Mouse (Mus musculus) frontal cortex, postnatal 25 days (tissue): ENCODE data around the gene Dock4.

Experiments used
- DNase-seq, 2 experiments: peaks; one replicate each; pipeline ENCODE4 v3.0.0; 2022; ENCODE audit warnings: low spot score in 2 of 2

Gene Dock4

DNA sequence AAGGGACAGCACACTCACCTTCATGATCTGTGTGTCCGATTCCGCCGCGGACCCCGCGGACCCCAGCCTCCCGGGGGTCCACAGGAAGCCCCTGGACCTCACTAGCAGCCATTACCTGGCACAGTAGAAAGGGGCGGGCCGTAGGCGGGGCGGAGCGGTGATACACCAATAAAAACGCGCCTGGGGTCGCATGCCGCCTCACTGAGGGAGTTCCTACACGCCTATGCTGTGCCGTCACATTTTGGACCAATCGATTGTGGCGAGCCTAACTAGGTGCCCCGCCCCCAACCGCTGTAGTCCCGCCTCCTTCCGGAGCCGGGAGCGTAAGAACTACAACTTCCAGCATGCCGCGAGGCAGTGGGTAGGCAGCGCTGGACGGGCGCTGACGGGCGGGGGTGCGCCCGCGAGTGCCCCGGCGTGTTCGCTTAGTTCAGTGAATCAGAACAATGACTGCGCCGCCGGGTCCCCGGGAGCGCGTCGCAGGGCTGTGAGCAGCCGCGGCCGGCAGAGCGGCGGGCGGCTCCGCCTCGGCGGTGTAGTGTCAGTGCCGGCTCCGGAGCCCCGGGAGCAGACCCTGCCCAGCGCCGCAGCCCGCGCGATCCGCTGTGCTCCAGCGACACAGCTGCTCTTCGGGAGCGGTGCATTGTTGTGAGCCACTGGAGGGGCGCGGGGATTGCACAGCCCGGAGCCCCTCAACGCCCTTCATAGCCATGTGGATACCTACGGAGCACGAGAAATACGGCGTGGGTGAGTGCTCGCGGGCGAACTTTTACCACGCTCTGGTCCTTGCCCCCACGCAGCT lies at the start of gene Dock4, which contains the start of gene Zfp277:
Gene Dock4 (plus strand): TSS at position 305 of the 802 bp plus-strand sequence.
Gene Zfp277 (minus strand): TSS at position 255 of the 802 bp plus-strand sequence.
- DNase-seq = peak; percentile 97 to 99

DNA sequence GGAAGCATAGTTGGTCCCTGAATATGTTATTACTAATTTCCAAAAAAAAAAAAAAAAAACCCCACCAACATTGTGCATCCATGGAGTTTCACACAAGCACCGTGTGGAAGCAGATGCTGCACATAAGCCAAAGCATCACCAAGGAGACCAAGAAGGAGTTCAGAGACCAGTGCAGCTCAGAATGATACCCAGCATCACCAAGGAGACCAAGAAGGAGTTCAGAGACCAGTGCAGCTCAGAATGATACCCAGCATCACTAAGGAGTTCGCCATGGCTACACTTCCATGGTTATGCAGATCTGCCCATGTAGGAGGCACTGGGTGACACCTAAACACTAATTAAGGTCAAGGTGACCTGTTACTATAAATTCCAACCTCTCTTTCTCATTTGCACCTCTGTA lies 46.8 kb upstream of the Dock4 start:
- no peak for DNase-seq

DNA sequence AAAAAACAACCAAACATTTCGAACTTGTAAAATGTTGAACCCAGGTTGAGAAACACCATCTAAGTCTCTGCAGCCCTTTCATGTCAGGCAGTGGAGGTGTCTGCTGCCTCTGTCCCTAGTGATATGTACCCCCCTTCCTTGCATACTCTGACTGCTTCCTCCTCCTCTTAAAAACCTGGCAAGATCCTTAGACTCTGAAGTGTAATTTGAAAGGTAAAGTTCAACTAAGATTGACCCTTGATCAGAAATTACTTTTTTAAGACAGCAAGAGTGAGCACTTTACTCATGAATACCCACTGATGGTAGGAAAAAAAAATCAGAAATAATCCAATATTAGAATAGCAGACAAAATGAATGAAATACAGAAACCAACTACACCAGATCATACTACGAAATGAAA lies 46.4 kb upstream of the Dock4 start:
- no peak for DNase-seq

DNA sequence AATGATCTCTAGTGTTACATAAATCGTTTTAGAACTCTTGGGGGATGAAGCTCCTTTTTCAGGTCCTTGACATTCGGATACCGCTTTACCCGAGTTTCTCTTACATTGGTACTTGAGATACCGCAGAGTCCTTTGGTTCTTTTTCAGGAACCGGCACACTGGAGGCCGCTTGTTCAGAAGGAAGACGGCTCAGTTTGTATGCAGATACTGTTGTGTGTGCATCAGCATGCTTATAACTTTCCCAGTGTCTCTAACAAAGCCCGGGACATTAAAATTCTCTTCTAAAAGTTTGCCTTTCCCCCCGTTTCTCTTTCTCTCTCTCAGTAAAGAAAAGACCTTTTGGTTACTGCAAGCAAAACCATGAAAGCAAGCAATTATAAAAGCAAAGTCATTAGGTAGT lies 45.9 kb upstream of the Dock4 start:
- no peak for DNase-seq

DNA sequence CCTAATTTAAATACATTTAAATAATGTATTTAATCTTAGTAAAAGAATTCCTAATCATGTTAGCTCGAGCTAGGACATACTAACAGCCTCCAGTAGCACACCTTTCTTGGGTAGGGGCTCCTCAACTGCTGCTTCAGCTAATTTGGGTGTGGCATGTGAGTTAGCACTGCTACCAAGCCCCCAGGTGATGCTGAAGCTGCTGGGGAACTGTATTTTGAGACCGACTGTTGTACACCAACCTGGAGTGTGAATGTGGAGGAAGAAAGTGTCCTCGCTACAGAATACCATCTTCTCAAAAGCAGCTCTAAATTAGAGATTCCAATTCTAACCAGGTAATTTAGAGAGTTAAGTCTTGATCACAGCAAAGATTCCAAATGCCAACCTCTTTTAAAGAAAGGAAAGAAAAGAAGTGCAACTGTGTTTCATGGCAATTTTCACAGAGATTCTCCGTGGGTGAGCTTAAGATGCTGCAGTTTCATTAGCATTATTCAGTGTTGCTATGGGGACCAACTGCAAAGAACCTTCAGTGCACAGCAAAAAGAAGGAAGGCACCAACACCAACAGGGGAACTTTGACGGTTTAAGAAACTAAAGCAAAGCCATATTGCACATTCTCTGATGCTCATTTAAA lies 31.0 kb upstream of the Dock4 start:
- DNase-seq = no peak

DNA sequence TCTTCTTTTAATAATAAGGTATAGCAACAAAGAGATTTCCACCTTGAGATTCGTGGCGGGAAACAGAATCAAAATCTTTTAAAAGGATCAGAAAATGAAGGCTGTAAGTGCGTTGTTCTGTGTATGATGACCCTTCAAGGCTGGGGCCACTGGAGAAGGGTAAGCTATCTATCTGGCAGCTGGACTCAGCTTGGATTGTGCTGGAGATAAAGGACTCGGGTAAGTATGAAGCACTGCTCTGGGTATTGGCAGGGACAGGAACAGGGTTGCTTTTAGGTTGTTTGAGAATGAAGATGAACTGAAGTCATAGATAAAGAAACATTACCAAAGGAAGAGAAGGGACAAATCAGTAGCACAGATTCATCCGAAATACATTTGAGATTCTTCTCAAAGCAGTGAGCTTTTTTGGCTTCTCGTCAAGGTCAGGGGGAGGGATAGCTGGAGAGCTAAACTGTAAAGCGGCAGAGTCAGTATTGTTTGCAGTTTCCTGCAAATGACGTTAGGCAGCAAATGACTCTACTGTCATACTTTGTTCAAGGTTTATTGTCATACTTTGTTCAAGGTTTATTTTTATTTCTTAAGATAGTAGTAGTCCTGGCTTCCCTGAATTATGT lies 30.3 kb upstream of the Dock4 start:
- DNase-seq = no peak

DNA sequence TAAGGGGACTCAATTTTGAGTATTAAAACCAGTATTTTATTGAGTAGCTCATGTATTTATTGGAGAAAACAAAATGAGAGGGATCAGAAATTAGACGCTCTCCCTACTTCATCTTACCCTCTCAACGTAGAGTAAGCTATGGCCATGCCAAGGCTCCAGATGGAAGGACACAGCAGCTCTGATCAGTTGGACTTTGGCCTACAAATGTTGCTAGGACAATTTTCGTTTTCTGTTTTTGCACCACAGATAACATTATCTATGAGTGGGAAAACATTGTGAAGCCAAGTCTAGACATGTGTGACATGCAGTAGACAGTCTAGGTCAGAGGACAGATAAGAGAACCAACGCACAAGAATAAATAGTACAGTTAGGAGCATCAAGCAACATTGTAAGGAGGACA lies 28.5 kb upstream of the Dock4 start:
- no peak for DNase-seq

DNA sequence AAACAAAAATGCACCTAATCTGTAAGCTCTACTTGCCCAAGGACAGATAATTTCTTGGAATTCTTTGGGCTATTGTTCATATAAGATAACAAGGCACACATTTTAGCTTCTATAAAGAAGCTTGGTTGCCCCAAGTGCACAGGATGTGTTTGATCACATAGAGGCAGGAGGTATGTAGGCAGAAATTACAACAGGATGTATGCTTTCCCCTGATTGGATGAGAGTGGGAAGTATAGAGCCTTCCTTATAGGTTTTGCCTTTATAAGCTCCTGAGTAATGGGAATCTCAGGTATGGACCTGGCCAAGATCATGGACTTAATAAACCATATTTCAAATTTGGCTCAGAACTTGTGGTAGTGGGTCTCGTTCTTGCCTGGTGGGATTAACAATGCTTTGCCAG lies 20.8 kb upstream of the Dock4 start:
- DNase-seq = no peak

DNA sequence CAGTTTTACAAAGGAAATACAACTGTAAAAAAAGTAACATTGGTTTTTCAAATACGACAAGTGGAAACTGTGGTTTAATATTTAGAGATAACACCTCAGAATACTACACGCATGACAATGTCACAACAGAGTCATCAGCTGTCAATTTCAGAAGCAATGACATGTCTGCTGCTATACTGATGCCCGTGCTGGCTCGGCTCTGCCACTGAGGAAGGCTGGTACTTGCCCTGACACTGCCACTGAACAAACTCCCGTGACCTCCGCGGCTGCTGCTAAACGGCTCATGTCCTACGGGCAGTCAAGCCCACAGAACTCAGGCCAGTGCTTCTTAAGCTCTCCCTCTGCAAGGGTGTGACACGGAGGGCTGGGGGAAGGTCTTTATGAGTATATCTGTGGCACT lies 18.1 kb upstream of the Dock4 start:
- DNase-seq = no peak

DNA sequence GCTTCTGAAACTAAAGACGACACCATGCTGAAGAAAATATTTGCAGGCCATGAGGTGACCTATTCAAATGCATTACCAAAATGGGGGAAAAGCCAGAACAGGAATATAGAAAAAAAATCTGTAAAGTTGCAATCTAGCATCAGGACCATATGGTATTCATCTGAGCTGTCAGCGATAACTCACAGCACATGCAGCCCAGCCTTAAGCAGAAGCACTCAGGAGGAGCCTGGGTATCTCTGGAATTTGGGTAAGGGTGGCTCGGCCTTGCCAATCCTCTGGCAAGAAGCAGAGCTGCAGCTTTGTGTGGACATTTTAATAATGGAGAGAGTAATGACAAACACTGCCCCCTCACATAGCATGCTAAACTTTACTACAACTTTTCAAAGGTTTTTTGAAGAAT lies 15.8 kb upstream of the Dock4 start:
- DNase-seq = no peak

DNA sequence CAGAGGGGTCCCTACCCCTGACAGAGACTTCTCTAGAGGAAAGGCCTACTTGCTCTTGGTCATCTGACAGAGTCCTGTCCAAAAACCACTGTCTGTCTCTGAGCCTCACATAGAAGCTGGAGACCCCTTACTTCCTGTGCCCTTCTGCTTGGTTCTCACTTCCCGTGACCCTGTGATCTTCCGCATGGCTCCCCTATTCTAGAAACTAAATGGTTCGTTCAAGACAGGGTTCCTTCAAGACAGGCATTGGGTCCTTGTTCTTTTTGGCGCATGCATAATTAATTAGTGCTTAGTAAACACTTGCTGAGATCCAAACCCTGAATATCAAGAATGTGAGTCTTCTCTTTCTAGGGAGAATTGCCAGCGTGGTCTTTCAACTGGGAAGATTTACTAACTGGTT lies 14.7 kb upstream of the Dock4 start:
- DNase-seq = no peak

DNA sequence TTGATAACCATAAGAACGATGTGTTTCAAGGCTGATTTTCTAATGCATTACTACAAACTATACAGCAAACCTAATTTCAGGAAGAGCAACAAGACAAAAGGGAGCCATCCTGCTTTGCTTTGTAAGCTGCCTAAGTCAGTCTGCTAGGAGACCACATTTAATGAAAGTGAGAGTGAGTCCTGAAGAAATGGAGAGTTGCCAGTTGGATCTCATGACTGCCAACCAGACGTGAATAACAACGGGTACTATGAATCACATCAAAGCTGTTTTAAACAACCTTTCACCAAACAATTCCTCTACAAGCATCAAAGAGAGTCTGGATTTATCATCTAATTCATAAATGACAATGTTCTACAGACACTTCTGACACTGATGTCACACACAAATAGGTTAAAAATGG lies 11.7 kb upstream of the Dock4 start:
- DNase-seq = no peak

DNA sequence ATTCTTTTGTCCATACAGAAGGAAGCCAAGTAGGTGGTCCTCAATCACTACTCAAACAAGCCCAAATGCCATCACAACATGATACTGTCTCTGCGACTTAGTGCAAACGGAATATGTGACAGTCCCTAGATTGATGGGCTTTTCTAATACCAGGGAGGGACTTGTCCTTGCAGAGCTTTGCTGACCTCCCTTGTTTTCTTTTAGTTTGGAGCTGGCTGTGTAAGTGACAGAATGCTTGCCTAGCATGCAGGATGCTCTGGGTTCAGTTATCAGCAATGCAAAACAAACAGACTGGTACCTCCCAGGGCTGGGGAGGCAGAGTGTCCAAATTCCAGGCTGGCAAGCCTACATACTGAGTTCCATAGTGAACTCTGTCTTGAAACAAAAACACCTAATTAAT lies 7.7 kb upstream of the Dock4 start:
- DNase-seq = no peak

DNA sequence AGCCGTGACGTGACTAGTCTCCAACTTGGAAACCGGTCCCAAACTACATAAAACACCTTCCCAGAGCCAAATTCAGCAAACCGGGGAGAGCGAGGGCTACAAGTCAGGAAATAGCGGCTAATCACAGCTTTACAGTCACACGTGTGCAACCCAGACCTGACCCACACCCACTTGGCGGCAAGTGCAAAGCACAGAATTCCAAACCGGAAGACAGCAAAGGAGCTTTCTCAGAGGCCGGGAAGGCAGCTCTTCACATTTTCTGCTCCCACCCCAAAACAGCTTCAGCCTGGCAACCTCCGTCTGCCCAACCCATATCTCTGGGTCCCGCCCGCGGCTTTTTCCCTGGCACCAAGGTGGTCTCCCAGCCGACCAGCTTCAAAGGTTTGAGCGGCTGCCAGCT lies 546 bp upstream of the Dock4 start:
- no peak for DNase-seq

DNA sequence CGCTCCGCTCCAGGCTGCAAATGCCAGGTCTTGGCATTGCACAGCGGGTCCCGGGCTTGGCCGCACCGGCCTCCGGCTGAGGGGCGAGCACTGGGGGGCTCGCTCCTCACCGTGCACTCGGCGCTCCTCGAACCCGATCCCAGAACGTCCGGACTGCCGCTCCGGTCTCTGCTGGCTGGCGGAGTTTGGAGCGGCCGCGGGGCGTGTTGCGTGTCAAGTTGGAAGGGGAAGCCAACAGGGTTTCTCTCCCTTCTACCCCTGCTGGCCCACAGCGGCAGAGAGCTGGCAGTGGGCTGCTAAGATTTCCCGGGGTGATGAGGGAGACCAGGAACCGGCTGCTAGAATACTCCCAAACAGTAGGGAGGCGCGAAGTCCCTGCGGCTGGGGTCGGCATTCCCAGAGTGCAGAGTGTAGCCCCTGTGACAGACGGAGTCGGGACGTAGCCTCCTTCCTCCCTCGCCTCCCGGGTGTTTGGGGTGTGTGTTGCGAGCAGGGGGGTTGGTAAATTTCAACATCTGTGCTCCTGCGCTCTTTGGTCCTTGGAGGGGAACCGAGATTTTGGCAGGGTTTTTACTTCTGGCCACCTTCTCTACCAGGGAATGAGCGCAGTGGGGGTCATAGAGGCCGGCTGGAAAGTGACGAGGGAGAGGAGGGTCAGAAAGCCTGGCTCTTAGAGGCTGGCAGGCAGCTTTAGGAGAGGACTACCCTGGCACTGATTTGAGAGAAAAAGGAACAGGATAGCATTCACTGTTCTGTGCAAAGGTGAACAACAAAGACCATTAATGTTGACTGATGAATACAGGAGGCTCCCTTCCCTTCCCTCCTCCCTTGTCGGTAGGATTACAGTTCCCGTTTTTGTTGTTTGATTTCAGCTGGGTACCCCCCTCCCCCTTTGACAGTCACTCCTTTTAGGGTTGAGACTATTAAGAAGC lies 964 bp downstream of the Dock4 start:
- DNase-seq = peak in 1 of 2 experiments; percentile 33

DNA sequence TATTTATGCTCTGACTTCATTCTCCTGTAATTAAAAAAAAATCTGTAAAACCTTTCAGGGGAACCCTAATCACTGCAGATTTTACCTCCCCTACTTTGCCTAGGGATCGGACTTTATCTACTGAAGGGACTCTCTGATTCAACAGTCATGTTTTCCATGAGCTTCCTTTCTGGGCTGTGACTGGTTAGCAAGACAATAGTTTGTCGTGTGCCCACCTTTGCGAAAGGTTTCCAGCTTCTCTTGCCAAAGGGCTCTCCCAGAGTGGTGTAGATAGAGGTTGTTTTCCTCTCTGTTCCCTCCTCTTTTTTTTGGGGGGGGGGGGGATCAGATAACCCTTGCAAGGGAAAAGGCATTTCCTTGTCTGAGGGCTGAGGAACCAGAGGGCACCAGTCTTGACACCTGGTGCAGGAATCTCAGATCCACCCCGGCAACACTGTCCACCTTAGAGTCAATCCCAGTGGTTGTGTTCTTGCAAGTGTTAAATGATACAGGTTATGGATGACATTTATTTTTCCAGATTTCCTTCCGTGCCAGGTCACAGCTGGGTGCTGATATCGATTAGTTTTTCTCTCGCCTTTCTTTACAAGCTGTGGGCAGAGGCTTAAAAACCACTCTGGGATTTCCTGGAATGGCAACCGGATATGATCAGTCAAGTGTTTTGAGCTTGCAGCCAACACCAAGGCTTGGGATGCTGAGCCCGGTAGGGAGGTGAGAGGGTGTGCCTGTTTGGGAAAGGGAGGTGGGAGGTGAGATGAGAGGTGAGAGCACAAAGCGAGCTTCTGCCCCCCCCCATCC lies 2.0 kb downstream of the Dock4 start:
- no peak for DNase-seq

DNA sequence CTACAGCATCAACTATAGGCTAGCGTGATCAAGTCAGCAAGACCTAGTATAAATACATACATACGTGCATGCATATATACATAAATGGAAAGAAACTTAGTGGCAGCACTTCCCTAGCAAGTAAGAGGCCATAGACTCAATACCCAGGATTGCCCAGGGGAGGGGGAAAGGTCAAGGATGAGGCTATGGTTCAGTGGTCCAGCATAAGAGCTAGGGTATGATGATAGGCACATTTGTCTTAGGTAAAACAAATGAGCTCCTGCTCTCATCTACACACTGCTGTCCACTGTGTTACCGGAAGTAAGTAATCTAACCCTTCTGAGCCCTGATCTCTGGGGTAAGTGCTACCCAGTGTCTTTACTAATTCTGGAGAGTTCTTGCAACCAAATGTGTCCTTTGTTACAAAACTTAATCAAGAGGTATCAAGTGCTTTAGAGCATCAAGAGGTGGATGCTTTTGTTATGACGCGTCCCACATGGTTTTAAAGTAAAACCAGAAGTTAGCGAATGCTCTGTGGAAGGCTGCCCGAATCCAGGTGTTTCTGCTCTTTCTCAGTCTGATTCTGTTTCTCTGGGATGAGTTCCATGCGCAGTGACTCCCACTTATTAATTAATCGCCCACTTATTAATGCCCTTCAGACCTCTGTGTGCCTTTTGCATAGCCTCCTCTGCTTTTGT lies 3.5 kb downstream of the Dock4 start:
- no peak for DNase-seq

DNA sequence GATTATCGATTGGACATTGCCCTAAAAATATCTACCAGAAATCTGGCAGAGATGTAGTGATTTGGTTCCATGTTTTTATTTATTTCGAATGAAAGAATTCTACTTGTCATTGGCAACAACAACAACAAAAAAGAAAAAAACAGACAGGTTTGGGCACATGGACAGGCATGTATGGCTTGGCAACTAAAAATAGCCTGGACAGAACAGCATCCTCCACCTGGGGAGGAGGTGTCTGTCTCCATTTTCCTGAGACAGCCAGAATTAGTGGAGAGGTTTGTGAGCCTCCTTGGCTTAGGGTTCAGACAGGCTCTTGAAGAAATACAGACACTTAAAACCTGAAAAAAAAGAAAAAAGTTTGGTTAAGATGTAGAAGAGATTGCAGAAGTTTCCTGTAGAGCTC lies 10.8 kb downstream of the Dock4 start:
- no peak for DNase-seq

DNA sequence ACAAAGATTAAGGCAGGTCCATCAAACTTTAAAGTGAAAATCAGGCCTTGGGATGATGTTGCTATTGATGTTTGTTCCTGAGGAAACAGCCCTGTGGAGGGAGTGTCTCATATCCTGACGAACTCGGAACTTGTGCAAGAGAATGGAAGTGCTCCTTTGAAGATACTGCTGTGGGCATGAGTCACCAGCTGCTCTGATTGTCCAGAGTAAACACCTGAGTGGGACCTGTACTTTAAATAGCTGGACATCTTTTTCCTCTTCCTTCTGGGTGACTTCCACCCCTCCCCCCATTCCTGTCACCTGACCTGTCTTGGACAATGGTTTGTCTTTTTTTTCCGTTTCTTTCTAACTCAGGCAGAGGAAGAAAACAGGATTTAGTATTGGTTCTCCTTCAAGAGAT lies 13.2 kb downstream of the Dock4 start:
- DNase-seq = no peak

DNA sequence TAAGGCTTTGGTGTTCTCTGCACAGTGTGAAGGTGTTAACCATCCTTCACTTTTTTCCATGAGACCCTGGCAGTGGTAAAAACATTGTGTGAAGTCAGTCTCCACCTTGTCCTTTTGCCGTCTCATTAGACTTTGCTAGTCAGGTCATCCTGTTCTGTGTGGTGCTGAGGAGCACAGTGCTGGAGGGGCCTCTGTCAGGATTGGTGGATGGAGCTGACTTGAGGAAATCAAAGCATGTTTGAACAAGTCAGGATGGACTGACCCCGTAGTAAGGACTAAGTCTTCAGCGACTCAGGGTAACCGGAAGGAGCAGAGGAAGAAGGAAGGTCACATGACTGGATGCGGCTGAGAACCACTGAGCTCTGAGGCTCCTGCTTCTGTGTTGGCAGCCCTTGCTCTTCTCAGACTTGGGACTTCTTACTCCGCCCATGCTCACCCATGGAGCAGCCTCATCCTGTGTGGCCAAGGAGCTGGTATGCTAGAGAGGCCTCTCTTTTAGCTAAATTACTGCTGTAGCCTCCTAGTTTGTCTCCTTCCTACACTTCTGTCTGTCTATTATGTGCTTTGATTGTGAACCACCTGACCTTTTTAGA lies 14.0 kb downstream of the Dock4 start:
- DNase-seq = no peak
